Mouse (Mus musculus): ENCODE measurements around the gene 2310011J03Rik.

2310011J03Rik gene

DNA sequence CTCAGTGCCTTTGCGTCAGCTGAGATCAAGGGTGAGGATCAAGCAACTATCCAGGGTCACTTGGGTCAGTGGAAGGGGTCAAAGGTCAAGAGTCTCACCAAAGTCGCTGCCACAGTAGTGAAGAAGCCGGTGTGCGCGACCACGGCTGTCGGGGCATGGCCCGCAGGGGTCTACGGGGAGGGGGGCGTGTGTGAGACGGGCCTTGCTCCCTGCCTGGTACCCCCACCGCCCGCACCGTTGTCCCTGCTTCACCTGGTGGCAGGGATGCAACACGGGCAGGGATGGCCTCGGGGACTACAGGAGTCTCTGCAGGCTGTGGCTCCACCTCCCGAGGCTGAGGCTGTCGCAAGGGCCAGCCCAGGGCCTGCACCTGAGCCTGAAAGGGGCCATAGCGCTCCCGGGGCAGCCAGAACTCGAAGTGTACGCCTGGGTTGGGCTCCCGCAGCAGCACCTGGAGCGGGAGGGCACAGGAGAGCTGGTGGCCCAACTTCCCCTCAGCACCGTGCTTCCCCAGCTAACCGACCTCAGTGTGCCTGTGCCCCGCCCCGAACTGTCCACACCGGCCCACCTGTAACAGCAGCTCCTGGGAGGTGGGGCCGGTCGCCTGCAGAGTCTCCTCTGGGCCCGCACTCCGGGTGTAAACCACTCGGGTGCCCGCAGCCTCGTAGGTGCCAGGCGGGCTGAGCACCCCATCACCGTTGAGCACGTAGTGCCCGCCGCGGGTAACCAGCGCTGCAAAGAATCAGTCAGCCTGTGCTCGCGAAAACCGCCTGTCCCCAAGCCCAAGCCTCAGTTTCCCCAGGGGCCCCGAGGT, 21.4 kb upstream of the 2310011J03Rik start:
- DNase-seq: no peak

- DNase-seq: no peak
These were observed 20.7 kb upstream of the 2310011J03Rik start for GRCm38 (mm10) chr10:80341026-80341425.

DNA sequence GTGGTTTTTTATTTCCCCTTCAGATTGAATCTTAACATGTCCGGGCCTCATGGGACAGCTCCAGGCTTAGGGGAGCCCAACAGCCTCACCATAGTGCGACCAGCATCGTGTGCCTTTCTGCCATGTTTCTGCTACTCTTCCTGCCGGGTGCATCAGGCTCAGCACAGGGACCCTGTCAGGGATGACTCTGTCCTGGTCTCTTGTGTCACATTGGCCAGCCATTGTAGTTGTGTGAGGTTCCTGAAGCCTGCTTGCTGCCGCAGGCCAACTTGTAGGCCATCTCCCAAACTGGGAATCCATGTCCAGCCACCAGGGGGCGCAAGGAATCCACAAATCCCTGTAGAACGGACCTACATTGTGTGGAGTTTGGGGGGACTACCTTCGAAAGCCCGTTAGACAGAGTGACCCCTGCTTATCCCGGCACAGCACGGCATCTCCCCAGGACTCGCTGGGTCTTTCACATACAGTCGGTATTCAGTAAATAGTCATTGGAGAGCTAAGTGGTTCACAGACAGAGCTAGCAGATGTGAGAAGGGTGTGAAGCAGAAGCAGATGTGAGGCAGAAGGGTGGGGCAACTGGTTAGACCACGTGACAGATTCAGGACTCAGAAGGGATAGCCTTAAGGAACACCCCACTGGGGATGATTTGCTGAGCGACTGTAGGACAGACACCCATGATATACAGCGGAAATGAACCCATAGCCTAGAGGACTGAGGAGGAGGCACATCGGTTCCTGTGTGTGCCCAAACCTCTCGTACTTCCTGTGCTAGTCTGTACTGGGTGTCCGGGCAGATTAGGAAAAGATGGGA, 19.8 kb upstream of the 2310011J03Rik start:
- DNase-seq: peak; percentile 73

DNA sequence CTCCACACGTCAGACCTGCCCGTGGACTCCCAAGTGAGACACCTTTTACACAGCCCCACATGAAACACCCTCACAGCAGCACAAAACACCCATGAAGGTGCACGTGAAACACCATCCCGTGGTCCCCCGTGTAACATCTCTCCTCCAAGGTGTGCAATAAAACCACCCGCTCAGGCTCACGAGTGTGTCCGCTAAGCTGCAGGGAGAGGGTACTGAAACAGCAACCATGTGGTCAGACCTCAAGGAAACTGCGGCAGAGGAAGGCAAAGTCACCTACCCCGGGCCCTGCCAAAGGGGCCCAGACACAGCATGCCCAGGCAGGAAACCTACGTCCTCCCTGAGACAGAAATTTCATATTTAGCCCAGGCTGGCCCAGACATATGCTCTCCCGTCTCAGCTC, 15.9 kb upstream of the 2310011J03Rik start:
- no peak for DNase-seq

DNA sequence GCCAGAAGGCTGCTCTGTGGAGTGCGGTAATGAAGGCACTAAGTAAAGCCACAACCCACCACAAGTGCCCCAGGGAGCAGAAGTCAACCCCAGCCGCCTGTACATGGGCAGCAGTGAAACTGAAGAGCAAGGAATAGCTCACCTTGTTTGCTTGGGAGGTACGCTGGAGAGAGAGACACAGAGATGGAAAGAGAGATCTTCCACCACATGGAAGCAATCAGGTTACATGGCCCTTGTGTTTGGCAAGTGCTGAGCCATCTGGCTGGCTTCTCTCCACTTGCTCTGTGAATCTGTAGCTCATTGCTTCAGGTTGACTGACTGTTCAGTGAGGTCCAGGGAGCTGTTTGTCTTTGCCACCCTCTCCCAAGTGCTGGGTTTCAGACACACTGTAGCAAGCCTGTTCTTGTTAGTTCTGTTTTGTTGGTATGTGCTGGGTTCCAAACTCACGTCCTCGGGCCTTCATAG, 12.2 kb upstream of the 2310011J03Rik start:
- DNase-seq: no peak

DNA sequence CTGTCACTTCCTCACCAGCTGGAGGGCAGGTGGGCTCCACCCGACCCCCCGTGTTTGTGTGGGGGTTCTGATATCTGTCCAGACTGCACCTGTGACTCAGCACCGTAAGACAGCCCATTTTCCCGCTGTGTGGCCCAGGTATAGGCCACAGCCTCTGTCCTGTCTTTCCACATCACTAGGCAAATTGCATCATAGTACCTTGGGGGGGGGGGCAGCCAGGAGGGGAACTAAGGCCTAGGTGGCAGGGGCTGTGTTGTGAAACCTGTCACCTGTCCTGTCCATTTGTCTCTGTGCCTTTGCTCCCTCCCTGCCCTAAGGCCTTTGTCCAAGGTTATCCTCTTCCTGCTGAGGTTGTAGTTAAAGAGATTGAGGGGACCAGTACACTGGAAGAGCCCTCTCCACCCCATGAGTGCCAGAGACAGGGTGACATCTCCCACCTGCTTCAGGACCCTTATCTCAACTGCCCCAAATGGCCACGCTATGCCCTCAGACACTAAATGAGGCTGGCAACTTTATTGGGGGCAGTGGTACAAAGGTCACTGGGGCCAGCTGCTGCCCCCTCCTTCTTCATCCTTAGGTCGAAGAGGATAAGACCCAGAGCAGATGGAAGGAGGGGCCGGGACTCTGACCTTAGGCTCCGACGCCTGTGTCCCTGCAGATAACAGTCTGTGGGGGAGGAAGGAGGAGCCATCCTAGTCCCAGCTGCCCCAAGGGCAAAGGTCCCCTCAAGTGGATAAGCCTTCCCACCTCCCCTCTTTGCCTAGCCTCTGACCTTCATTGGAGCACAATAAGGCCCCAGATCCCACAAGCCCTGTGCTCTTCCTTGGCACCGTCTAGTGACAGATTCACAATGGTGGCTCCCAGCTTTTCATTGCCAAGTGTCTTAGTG, 11.5 kb upstream of the 2310011J03Rik start:
- DNase-seq: peak; percentile 47

GRCm38 (mm10) chr10:80330888-80331287, 10.6 kb upstream of the 2310011J03Rik start:
- DNase-seq: no peak

- no peak for DNase-seq
These were observed 9.7 kb upstream of the 2310011J03Rik start for GRCm38 (mm10) chr10:80330084-80330483.

DNA sequence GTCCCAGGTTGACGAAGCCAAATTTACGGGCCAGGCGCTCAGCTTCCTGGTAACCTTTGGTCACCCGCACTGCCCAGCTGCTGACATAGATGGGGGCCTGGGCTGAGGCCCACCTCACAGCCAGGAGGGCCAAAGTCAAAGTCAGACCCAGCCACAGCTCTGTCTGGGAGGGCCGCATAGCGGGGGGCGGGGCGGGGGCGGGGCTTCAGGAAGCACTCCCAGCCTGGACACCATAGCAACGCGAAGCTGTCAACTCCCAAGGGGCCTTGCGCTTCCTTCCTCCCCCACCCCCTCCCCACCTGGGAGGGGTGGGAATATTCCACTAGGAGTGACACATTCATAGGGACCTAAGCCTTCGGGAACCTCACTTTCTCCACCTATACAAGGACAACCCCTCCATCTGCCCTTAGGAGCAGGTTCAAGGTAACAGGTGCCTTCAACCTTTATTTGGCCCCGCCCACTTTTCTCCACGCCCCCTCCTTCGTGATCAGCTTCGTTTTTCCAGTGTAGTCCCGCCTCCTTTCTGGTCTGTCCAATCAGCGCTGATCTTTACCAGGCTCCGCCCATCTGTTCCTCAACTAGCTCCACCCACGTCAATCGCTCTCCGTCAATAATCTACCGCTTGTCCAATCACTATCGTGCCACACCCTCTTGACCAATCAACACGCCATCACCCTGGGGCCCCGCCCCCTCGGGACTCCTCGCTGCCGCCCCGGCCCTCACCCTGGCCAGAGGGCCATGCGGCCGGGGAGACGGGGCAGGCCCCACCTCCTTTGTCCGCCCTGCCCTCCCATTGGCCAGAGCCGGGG, 9.1 kb upstream of the 2310011J03Rik start, which contains the start of the genes Pcsk4 and Reep6:
Pcsk4 (minus strand) TSS at position 226 of the 809 bp plus-strand sequence.
Reep6 (plus strand) TSS at position 681 of the 809 bp plus-strand sequence.
- peak; percentile 99 for DNase-seq

DNA sequence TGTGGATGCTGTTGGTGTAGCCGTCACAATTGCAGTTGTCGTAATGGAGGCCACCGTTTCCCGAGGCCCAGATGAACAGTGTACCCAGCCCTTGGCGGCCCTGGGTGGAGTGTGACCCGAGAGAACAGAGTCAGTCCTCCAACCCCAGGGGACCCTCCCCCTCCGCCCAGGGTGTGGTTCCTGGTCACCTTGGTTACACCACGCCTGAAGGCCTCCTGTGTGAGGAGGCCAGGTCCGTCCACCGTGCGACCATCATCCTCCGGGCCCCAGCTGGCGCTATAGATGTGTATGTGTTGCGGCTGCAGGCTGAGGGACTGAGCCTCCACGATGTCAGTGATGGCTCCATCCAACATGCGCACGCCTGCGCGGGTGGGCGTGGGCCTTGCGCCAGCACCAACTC, 4.7 kb upstream of the 2310011J03Rik start:
- DNase-seq: no peak

GRCm38 (mm10) chr10:80324120-80325037, 4.0 kb upstream of the 2310011J03Rik start:
- no peak for DNase-seq

DNA sequence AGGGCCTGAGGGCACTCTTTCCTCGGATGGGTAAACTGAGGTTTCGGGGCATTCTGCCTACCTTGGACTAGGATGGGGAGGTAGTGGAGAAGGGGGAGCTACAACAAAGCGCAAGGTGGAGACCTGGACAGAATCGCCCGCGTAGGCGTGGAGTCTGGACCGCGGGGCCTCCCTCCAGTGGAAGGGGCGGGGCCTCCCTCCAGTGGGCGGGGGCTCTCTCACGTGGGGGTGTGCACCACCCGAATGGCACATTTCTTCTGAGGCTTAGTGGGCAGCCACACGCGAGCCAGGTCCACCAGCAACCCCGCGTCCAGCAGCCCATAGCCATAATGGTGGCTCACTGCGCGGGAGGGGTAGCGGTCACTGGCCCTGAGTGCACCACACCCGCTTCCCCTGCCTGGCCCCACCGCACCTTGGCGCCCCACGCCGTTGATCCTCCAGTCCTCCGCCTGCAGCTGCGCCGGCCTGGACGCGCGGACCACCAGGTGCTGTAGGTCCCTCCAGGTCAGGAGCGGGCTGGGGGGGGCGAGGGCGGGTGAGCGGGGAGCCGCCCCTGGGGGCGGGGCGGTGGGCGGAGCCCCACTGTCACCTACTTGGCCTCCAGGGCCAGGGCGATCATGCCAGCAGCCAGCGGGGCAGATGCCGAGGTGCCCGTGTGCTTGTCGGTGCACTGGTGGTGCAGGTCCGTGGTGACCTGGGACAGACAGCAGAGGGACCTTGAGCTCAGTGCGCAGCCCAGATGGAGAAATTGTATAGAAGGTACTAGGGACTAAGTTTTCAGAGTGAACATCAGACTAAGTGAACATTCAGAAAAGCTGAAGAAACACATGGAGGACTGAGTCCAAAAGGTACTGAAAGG, 3.2 kb upstream of the 2310011J03Rik start:
- DNase-seq: peak; percentile 83

- DNase-seq: peak; percentile 57
These were observed 2.5 kb upstream of the 2310011J03Rik start for GRCm38 (mm10) chr10:80322811-80323211.

DNA sequence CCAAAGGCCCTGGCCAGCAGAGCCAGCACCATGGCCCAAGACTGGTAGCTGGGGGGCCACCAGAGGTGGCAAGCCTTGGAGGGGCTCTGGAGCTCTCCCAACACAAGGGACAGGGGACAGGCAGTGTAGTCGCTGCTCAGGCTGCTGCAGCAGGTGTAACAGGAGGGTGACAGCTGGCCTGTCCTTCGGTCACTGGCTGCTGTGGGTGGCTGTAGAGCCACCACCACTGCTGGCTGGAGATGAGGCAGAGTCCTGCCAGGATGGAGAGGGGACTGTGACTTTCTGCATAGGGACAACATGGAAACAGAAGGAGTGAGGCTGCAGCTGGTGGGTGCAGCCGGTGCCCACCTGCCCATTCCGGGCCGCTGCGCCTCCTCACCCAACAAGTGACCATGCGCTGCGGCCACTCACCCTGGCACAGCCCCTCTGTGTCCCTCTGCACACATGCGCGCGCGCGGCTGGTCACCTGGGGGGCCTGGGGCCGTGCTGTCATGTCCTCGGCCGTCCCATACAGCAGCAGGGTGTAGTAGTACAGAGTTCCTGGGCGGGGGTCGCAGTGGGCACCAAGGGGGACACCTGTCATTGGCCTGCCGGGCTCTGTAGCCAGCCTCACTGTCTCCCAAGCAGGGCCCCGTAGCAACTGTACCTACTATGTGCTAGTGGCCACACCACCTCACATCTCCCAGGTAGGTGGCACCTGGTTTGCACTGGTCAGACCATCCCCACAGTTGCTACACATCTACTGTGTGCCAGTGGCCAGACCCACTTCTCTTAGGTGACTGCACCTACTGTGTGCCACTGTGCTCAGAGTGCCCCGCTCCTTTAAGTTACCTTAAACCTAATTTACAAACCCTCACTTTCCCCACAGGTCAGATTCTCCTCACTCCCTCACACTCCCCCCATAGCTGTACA, 1.6 kb upstream of the 2310011J03Rik start:
- no peak for DNase-seq

GRCm38 (mm10) chr10:80321014-80321669, 805 bp upstream of the 2310011J03Rik start:
- DNase-seq: no peak

DNA sequence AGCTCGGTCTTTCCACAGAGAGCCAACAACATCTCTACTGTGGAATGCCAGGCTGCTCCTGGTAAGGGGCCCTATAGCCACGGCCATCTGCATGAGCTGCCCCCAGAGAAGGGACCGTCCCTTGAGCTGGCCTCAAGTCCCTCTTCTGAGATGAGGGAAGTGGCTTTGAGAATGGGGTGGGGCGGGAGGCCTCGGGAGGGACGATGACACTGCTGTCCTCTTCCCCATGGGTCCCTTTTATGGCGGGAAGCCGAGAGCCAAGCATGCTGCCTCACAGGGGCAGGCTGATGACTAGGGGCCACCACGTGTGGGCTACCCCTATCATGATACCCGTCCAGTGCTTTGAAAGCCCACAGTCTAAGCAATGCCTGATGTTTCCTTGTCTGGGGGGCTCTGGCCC, 3.3 kb downstream of the 2310011J03Rik start:
- no peak for DNase-seq

- no peak for DNase-seq
These were observed 4.0 kb downstream of the 2310011J03Rik start for GRCm38 (mm10) chr10:80316359-80316781.

DNA sequence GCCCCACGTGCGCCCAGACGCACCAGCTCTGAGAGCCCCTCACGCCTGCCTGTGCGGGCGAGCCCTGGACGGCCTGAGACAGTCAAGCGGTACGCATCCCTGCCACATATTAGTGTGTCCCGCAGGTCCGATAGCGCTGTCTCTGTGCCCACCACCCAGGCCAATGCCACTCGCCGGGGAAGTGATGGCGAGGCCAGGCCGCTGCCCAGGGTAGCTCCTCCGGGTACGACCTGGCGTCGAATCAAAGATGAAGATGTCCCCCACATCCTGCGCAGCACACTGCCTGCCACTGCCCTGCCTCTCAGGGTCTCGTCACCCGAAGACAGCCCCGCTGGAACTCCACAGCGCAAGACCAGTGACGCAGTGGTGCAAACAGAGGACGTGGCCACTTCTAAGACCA, 5.0 kb downstream of the 2310011J03Rik start:
- no peak for DNase-seq

All from kidney, adult 11 months (tissue).